Mouse (Mus musculus) retina, postnatal 1 day (tissue): ENCODE data around the gene Gm813.
A peak's percentile ranks its signal among the peaks of the same experiment; 100 is the strongest.
"Not testable (repeated sequence)": the region's sequence is repeated elsewhere in the genome, so short reads cannot be mapped to it uniquely, and the experiment has no call there.

Experiments
- DNase-seq: peaks from one replicate; pipeline ENCODE4 v3.0.0-alpha.2; 2012

Gm813 gene

DNA sequence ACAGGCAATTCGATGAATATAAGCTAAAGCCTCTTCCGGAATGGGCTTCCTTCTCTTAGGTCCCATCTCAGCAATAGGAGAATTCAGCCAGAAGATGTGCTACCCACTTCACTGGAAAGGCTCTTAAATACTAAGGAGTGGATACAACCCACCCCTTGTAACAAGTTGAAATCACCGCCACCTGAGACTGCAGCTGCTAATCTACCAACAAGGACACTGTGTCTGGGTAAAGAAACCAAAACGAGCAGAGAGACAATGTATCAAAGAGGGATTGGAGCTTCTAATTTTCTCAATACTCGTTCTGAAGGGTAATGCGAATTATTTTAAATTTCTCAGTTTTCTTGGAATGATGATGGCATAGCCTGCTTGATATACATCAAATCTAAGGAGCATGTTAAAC lies at the start of gene Gm813:
Gene Gm813 (minus strand): TSS at position 101 of the 400 bp plus-strand sequence.
- no peak for DNase-seq

- not testable (repeated sequence) for DNase-seq
These were observed 48.4 kb upstream of the Gm813 start for GRCm38 (mm10) chr16:58665137-58665536.

DNA sequence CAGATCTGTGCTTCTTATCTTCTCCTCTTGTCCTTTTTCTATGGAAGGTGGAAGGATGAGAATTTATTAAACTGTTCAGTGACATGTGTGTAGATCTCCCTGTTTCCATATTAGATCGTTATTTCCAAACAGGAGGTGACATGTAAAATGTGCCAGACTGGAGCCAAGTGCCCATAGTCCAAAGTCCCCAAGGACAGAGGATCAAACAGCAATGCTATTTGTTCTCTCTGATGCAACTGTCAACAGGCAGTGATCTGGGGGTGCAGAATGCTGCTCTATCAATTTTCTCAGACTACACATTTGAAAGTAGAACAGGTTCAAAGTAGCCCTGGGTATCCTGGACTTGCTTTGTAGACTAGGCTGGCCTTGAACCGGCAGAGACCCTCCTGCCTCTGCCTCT lies 47.0 kb upstream of the Gm813 start:
- DNase-seq: no peak

GRCm38 (mm10) chr16:58663021-58663420 lies 46.2 kb upstream of the Gm813 start:
- DNase-seq: peak; percentile 31

DNA sequence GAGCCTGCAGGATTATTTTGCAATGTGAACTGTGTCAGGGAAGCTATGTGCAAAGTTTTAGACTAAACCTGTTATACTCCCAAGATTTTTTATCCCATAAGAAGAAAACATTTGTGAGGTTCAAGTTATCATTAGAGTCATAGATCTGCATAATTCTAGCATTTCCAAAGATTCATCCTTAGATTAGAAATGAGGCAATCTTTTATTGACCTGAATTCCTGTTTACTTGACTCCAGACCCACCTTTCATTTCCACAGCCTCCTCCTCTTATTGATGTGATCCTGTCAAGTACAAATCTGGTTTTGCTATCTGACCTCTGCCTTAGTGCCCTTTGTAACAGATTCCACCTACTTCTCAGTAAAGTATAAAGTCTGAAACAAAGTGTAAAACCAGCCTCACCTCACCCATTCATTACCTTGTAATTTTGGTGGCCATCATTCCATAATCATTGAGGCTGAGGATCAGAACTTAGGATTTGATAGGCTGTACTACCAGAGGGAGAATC lies 45.6 kb upstream of the Gm813 start:
- DNase-seq: no peak

GRCm38 (mm10) chr16:58661826-58662225 lies 45.0 kb upstream of the Gm813 start:
- no peak for DNase-seq

- DNase-seq: no peak
These were observed 41.9 kb upstream of the Gm813 start for GRCm38 (mm10) chr16:58658668-58659067.

DNA sequence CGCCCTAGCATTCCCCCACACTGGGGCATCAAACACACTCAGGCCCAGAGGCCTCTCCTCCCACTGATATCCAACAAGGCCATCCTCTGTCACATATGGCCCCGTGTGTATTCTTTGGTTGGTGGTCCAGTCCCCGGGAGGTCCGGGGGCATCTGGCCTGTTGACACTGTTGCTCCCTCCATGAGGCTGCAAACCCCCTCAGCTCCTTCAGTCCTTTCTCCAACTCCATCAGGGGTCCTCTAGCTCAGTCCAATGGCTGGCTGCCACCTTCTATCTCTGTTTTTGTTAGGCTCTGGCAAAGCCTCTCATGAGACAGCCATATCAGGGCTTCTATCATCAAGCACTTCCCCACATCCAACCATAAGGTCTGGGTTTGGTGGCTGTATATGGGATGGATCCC lies 39.7 kb upstream of the Gm813 start:
- no peak for DNase-seq

DNA sequence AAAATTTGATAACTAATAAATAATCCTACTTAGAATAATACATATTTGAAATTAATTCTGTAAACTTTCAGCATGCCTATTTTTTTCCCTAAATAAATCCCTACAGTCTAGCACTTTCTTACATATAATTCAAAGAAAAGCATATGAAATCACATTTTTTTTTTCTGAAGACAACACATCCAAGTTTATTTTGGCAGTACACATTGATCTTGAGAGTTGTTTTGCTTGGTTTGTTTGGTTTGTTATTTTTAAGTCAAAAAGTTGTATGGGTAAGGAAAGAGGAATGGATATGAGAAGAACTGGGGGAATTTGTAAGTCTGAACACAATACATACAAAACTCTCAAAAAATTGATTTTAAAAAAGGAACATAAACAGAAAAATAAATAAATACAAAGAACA lies 39.0 kb upstream of the Gm813 start:
- DNase-seq: no peak

DNA sequence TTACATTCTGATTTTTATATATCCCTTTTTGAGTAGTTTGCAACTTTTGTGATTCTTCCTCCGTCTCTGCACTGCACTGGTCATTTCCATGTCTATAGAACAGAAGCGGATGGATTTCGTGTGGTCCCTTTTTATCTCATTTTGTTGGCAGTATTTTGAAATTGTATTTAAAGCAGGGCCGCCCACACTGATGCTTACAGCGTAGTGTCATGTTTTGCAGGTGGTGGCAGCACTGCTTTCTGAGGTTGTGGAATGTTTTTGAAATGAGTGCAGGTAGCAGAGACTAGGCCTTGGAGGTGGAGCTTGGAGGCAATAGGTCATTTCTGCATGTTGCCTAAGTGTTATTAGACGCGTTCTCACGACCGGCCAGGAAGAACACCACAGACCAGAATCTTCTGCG lies 33.2 kb upstream of the Gm813 start:
- DNase-seq: no peak

GRCm38 (mm10) chr16:58638689-58639175 lies 22.0 kb upstream of the Gm813 start, which contains the start of gene E330017A01Rik:
TSS of gene E330017A01Rik (minus strand) at chr16:58638739.
- DNase-seq: no peak

DNA sequence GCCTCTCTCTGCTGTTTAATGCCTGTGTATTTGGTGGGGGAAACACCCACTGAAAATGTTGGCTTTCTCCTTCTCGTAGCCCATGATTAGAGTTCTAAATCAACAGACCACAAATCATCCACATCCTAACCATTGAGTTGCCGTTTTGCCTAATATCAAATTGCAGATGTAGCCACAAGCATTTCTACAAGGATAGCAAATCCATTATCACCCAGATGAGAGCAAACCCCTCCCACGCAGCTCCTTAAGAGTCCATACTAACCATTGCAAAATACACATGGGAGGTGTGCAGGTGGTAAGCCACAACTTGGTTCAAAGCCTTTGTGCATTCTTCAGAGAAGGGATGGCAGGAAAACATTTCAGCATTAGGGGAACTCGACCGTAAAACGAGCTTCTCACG lies 21.2 kb upstream of the Gm813 start:
- no peak for DNase-seq

GRCm38 (mm10) chr16:58637448-58637847 lies 20.7 kb upstream of the Gm813 start:
- DNase-seq: no peak

DNA sequence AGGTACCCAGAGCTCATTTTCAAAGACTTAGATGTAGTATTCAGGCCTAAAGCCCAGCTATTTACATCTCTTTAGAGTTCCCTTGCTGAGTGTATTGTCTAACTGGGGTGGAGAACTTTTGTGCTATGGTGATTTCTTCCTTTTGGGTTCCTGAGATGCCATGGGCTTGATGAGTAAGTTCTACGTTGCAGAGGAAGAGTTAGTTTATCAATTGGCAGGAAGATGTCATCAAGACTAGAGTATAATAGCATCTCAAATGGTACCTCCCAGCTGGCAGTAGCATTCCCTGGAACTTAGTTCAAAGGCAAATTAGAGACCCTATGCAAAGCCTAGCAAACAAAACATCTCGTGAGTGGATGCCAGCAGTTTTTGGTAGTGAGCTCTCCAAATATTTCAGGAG lies 19.1 kb upstream of the Gm813 start:
- no peak for DNase-seq

DNA sequence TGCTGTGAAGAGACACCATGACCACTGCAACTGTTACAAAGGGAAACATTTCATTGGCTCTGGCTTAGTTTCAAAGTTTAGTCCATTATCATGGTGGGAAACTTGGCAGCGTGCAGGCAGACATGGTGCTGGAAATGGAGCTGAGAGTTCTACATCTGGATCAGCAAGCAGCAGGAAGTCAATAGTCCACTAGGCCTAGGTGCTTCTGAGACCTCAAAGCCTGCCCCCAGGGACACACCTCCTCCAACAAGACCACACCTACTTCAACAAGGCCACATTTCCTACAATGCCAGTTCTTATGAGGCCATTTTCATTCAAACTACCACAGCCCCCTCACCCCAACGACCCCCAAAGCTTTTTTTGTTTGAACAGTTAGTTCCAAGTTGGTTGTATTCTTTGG lies 13.0 kb upstream of the Gm813 start:
- DNase-seq: no peak

DNA sequence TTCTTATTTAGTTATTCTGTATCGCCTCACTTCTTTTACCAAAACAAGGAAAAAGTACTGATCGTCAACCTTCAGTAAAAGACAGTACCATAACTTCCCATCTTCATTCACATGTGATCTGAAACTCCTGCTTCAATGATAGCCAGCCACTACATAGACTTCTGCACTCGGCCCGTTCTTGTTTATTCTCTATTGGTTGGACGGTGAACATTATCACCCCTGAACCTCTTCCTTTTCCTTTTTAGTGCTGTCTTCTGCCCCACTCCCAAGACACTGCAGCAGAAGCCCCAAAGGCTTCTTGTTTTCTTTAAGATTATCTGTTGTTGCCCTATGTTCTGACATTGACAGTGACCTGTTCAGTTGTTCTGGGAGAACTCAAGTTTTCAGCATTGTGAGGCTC lies 12.2 kb upstream of the Gm813 start:
- no peak for DNase-seq

- DNase-seq: no peak
These were observed 11.5 kb upstream of the Gm813 start for GRCm38 (mm10) chr16:58628336-58628680.

DNA sequence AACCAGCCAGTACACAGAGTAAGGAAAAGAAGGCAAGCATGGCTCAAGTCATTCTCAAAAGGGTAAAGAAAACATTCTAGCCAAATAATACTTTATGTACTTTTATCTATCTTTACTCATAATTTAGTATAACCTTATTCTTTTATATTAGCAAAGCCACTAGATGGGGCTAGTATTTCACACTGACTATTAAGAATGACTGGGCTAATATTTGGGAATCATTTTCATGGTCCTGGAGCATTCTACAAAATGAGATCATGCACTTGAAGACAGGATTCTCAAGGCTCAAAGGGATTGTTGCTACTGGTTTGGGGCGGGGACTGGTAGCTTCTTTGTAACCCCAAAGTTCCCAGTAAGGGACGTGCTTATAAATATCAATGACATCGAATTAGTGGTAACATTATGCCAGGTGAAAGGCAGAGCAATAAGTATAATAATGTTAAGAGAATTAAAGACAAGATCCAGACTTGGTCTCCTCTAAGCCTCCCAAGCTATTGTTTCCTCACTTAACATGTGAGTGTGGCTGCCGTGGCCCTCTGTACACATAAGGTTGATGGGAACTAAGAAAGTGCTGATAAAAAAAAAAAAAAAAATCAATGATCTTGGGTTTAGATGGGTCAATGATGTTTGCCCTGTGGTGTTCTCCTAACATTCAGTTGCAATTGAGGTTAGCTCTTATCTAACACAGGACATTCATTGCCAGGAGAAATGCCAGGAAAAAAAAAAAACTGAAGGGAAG lies 11.0 kb upstream of the Gm813 start:
- no peak for DNase-seq

DNA sequence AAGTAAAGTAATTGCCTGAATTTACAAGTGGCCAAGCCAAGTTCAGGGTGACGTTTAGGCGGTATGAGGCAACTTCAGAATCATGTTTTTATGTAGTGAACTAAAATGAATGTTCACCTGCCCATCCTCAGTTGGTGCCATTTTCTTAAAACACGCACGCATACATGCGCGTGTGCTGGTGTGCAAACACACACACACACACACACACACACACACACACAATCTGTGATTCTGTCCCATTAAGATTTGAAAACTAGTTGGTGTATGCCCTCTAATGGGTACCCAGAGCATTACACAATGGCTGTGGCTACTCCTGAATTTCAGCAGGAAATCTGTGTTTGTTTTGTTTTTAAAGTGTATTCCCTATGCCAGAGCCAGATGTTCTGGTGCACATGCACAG lies 7.2 kb upstream of the Gm813 start:
- DNase-seq: peak; percentile 20

- DNase-seq: no peak
These were observed 6.3 kb upstream of the Gm813 start for GRCm38 (mm10) chr16:58623114-58623513.

- DNase-seq: no peak
These were observed 5.6 kb upstream of the Gm813 start for GRCm38 (mm10) chr16:58622377-58622776.

- DNase-seq: no peak
These were observed 568 bp upstream of the Gm813 start for GRCm38 (mm10) chr16:58617346-58617745.

DNA sequence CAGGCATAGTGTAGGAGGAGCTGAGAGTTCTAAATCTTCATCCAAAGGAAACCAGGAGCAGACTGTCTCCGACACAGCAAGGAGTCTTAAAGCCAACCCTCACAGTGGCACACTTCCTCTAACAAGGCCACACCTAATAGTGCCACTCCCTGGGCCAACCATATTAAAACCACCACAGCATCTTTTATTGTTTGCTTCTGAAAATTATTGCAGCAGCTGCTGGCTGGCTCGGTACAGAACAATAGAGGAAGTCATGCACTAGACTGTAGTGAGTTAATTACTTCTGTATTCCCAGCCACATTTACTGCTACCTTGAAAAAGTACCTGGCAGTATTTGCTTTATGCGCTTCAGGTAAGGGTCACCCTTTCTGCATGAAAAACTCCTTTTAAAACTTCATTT lies 3.8 kb downstream of the Gm813 start:
- DNase-seq: no peak

GRCm38 (mm10) chr16:58607101-58607500 lies 9.7 kb downstream of the Gm813 start:
- no peak for DNase-seq

- no peak for DNase-seq
These were observed 12.1 kb downstream of the Gm813 start for GRCm38 (mm10) chr16:58604680-58605079.
